Mouse (Mus musculus) spleen, postnatal 14 days (tissue): ENCODE results near the gene Parp2.
"Not testable (repeated sequence)": the region's sequence is repeated elsewhere in the genome, so short reads cannot be mapped to it uniquely, and the experiment has no call there.

Experiments
- DNase-seq, 2 experiments: peaks; one replicate each; pipeline ENCODE4 v3.0.0; 2021 to 2022; ENCODE audit warnings: low spot score in 2 of 2

The Parp2 gene

DNA sequence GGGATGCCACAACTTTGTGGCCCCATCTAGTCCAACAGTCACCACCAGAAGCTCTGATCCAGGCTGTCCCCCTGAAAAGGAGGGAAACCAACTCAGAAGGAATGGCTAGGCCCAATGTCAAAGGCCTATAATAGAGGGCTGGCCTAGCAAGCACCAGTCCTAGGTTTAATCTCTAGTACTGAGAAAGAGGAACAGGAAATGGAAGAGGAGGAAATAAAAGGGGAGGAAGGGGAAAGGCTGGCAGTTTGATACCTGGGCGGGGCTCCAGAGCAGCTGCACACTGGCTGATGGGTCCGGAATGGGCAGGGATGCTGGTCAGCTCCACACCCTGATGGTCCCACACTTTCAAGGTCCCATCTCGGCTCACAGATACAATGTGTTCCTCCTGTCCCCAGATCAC is 22.2 kb downstream of the Parp2 start:
- no peak for DNase-seq

DNA sequence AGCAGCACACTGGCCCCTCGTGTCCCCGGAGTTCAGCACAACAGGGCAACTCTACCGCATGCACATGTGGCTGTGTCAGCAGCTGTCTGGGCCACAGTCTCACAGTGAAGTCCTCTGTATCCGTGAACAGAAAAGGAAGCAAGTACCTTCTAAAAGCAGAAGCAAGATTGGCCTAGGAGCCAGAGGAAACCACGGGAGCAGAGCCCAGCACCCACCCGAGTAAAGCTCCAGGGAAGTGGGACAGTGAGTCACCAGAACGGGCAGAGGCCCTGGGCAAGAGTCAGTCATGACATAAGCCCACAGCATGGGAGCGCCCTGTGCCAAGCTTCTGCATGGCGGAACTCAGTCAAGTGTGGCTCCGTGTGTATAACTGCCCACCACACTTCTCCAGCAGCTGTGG is 26.3 kb downstream of the Parp2 start:
- DNase-seq, result no peak

DNA sequence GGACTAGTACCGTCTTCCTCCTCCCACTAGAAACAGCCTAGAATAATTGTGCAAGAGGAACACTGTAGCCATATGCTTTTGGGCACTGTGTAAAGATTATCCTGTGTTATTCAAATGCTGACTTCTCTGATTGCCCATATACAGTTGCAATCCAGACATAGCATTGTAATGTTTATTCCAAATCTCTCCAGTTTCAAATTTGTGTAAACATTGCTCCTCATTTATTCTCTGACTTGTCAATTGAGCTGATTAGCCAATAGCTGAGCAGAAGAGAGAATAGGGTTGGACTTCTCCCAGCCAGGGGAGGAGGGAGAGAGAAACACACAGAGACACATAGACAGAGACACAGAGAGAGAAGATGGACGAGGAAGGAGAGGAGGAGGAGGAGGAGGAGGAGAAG is 26.8 kb downstream of the Parp2 start:
- no peak for DNase-seq

DNA sequence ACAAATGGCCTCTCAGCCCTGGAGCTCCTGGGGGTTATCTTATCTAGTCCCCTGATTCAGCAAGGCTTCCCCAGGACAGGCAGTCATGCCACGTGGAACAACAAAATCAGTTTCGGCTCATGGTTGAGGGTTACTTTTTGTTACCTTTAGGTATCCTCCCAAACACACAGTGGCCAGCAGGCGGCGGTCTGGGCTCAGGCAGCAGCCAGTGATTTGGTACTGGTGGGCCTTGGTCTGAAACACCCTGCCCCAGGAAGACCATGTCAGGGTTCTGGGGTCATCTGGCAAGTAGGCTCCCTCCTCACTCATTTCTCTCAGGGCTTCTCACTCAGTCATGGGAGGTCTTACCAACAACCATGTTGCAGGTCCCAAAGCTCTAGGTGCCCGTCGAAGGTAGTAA is 29.6 kb downstream of the Parp2 start:
- DNase-seq, result no peak

DNA sequence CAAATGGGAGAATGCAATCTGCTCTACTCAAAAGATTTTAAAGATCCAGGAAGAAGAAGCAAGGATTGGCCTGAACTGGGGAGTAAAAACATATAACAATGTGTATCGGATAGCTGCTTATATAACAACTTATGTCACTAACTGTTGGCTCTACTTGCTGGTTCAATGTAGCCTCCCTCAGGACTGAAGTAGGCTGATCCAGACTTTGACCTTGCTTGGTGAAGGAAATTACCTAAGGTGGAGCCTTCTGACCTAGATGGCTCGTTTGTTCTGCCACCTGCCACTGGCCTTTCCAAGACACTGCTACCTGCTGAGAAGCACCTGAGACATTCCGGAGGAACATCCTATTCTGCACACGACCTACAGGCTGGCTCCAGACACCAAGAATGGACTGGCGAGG is 48.1 kb downstream of the Parp2 start:
- DNase-seq, result no peak

- no peak for DNase-seq
Observed at GRCm38 (mm10) chr14:50862641-50863040, 55.0 kb downstream of the Parp2 start.

DNA sequence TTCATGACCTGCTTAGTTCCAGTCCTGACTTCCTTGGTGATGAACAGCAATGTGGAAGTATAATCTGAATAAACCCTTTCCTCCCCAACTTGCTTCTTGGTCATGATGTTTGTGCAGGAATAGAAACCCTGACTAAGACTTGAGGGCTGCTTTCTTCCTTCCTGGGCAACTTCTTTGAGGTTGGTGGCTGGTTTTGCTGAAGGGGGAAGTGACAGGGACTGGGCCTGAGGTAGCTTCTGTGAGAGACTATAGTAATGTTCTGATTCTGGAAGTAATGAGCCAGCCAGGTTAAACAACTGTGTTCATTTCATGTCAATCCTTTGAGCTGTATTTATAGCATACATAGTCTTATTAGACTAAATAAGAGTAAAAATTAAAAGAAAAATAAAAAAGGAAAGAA is 57.4 kb downstream of the Parp2 start:
- DNase-seq, result not testable (repeated sequence)

DNA sequence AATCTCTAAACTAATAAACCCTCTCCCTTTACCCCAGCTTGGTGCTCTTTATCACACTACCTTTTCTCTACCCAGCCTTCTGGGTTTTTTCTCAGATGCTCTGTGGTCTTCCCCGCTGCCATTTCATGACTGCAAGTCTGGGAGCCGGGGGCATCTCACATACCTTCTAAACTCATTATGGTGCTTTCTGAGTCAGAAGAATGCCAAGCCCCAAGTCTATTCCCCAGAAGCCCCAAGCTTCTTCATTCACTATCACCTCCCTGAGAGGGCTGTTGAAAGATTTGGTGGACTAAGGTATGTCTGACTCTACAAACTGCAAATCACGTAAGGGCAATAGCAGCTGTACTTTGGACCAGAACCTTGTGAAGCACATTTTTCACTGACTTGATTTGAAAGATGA is 59.3 kb downstream of the Parp2 start:
- DNase-seq, result no peak

DNA sequence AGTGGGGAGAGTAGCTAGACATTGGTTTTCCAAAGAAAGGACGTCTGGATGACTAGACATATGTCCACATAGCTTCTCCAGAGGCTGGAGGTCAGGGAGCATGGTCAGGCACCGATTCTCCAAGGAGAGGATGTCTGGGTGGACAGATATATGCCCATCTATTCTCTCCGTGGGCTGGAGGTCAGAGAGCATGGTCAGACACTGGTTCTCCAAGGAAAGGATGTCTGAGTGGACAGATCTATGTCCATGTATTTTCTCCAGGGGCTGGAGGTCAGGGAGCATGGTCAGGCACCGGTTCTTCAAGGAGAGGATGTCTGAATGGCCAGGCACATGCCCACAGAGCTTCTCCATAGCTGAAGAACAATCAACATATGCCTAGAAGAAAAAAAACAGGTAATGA is 60.6 kb downstream of the Parp2 start:
- DNase-seq, result no peak

GRCm38 (mm10) chr14:50868656-50869055 is 61.0 kb downstream of the Parp2 start:
- DNase-seq, result no peak

DNA sequence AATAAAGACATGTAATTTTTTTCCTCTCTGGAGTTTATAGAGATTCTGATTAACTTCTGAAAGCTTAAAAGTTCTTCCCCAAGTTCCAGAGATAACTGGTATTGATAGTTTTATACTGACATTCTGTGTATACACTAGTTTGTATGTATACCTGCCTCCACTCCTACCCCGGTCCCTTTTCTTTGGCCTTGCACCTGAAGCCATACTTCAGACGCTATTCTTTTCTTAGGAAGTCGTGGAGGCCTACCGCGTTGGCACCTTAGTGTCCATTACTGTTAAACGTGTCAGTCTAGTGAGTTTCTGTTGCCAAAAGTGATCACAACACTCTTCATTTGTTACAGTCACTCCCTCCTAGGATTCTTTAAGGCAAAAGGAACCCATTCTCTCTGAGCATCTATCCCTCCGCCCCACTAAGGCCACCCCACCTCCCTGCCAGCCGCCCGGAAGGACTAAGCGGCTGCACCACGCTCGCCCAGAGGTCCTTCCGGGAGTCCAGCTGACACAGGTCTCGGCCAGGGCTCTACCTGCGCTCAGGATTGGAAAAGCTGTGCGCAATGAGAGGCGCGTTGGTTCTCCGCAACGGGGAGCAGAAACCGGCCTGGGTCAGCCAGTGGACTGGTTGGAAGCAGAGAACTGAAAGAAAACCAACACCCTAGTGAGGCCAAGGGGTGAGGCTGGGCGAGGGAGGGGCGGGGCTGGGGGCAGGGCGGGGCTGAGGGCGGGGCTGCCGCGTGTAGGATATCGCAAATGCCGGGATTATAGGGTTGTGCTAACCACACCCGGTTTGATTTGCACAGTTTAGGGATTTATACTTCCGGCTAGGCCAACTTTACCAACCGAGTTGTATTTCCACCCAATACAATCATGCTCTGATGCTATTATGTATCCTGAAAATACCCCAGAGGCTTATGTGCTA is 62.5 kb downstream of the Parp2 start, which contains the start of gene Tep1:
Gene Tep1, minus strand, starts transcription at position 672 of the 916 bp plus-strand sequence.
- DNase-seq, result peak; percentile 24 to 54

- DNase-seq, result no peak
Observed at GRCm38 (mm10) chr14:50870805-50871143, 63.1 kb downstream of the Parp2 start.
